Mouse (Mus musculus) erythroblast, embryonic 14.5 days (primary cell): ENCODE results near the gene Hist1h2ac.

Experiments used
- GATA1 ChIP-seq: IDR thresholded peaks from 2 replicates; pipeline ENCODE4 v1.6.1; 2012; ENCODE audit warnings: low read length, inconsistent platforms, mixed read lengths
- TAL1 ChIP-seq: IDR thresholded peaks from 3 replicates; pipeline ENCODE4 v1.6.1; 2012; ENCODE audit warnings: low read length, inconsistent platforms, mixed read lengths

DNA sequence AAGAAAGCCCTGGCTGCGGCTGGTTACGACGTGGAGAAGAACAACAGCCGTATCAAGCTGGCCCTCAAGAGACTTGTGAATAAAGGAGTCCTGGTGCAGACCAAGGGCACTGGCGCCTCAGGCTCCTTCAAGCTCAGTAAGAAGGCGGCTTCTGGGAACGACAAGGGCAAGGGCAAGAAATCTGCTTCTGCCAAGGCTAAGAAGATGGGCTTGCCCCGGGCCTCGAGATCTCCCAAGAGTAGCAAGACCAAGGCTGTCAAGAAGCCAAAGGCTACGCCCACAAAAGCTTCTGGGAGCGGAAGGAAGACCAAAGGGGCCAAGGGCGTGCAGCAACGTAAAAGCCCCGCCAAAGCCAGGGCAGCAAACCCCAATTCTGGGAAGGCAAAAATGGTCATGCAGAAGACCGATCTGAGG lies 12.3 kb upstream of the Hist1h2ac start:
- TF ChIP-seq TAL1 (no peak), GATA1 (no peak)
